10 mouse cellular contexts compared by ENCODE assay signal in the genomic region with DNA sequence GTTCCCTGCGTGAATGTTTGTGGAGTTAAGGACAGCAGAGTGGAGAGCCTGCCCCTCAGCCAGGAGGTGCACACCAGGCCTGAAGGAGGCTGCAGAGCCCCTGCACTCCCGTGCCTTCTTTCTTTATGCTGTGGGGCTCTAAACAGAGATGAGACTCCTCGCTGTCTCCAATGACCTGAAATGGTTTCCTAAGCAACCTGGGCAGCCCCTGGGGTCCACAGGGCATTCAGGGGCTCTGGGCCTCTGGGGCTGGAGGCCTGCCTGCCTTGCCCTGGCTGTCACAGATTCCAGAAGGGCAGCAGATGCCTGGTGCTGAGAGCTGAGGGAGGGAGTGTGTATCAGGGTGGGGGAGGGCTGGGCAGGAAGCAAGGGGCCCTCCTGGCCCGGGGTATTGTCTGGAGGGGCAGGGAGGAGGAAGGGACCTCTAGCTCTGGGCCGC. TPM values are rescaled to one million over a fixed set of nuclear protein-coding genes. Genes with fewer than 3 reads are reported as not detected.
DNase-seq lines count a peak whose midpoint lies in the region; ATAC-seq and TF ChIP-seq lines count a peak whose summit lies in the region.
"Had no signal": no experiment of that assay in that cellular context is flagged by ENCODE, and none has a peak within 500 bp of the region (broad histone marks: within the 10 kb centered on the region; RNA-seq: fewer than 3 reads in every experiment).

No protein-coding gene starts in this region.

- peak; percentile 31 for ATAC-seq in heart, embryonic 13.5 days (ENCODE audit: extremely low read depth, insufficient number of reproducible peaks, low FRiP score, low TSS enrichment)
- ATAC-seq in limb, embryonic 11.5 days (ENCODE audit: insufficient number of reproducible peaks, low FRiP score, low TSS enrichment, low read depth) = no peak
- ATAC-seq: CD4-positive, CD25-positive, alpha-beta regulatory T cell, adult 4 months had no signal

- no peak for TF ChIP-seq CTCF in gastrocnemius, adult 2 months (IDR thresholded peaks at IDR 0.05)

- H3K4me3 ChIP-seq in heart, embryonic 13.5 days = no peak overlapping the region
- H3K4me3 ChIP-seq in limb, embryonic 11.5 days (ENCODE audit: low read depth, low read length) = no peak overlapping the region
- no peak overlapping the region for H3K4me3 ChIP-seq in gastrocnemius, adult 2 months
- H3K4me3 ChIP-seq: megakaryocyte, embryonic 14.5 days had no signal

- no peaks in the 10 kb centered on the region for H3K27me3 ChIP-seq in heart, embryonic 13.5 days (replicated peaks)
- H3K27me3 ChIP-seq in limb, embryonic 11.5 days (ENCODE audit: control insufficient read depth, insufficient read depth, low read length) = no peaks in the 10 kb centered on the region

- intact Hi-C loops in gastrocnemius, adult 2 months (cut with DNase I) = no loop called here
- intact Hi-C loops in left cerebral cortex, postnatal 25 days (cut with DNase I) = no loop called here

- peak overlapping the region; percentile 63 for H3K9ac ChIP-seq in heart, embryonic 13.5 days
- peak overlapping the region; percentile 22 for H3K9ac ChIP-seq in limb, embryonic 11.5 days (ENCODE audit: low read length)

- H3K4me2 ChIP-seq in heart, embryonic 13.5 days = no peak overlapping the region
- H3K4me2 ChIP-seq in limb, embryonic 11.5 days (ENCODE audit: low read depth, severe bottlenecking) = no peak overlapping the region

- WGBS in heart, embryonic 13.5 days = 3% methylated on average over 5 of the region's 5 CpGs
- WGBS in limb, embryonic 11.5 days = 8% methylated on average over 5 of the region's 5 CpGs

- H3K36me3 ChIP-seq in heart, embryonic 13.5 days = no peaks in the 10 kb centered on the region
- H3K36me3 ChIP-seq in limb, embryonic 11.5 days (ENCODE audit: control insufficient read depth, insufficient read depth, low read length) = no peaks in the 10 kb centered on the region

- peaks cover 24% of the 10 kb centered on the region for H3K4me1 ChIP-seq in heart, embryonic 13.5 days
- peaks cover 11% of the 10 kb centered on the region for H3K4me1 ChIP-seq in limb, embryonic 11.5 days (ENCODE audit: control insufficient read depth, insufficient read depth, low read length)
- H3K4me1 ChIP-seq: megakaryocyte, embryonic 14.5 days had no signal

- peak overlapping the region; percentile 67 for H3K27ac ChIP-seq in heart, embryonic 13.5 days (replicated peaks)
- no peak overlapping the region for H3K27ac ChIP-seq in limb, embryonic 11.5 days (replicated peaks; ENCODE audit: low read depth, low read length)
- H3K27ac ChIP-seq in gastrocnemius, adult 2 months = no peak overlapping the region

- H3K9me3 ChIP-seq in heart, embryonic 13.5 days = peaks cover 3% of the 10 kb centered on the region; the same call in 1 of the 2 replicates
- no peaks in the 10 kb centered on the region for H3K9me3 ChIP-seq in limb, embryonic 11.5 days (ENCODE audit: control insufficient read depth, low read length)

- DNase-seq in heart, adult 18-20 months = no peak
- peak; percentile 29 for DNase-seq in thymus, postnatal 14 days
- no peak for DNase-seq in thymus, postnatal 36 days
- peak; percentile 37 for DNase-seq in limb, embryonic 11.5 days (ENCODE audit: low spot score)
- DNase-seq in gastrocnemius, adult 2 months = no peak
- no peak for DNase-seq in left cerebral cortex, postnatal 25 days (ENCODE audit: low spot score in 2 of 2)
- no peak for DNase-seq in T-cell, adult 2 months (ENCODE audit: low spot score)

RNA-seq across cellular contexts. Expression of a gene that starts 32.7 kb away (rescaled TPM):
- 16.1 and 18.6 TPM in 2 replicates for polyA plus RNA-seq in heart, embryonic 13.5 days (2015; fragmentation: Nextera tagmentation; extraction: Ambion mirVana)
- 1 to 10 TPM; 2.4 to 2.8 TPM for total RNA-seq in heart, adult 18-20 months (2021)
- polyA plus RNA-seq in limb, embryonic 11.5 days (2014; fragmentation: Nextera tagmentation; extraction: Ambion mirVana) = 47.6 and 52.8 TPM in 2 replicates
- 1 to 10 TPM in 1 of 2 experiments, under 1 TPM in 1; 0.82 to 1.7 TPM for total RNA-seq in gastrocnemius, adult 2 months (2021)
- total RNA-seq in left cerebral cortex, postnatal 25 days (2021) = 10 to 100 TPM; 16.7 to 17.9 TPM
- polyA plus RNA-seq: CD4-positive, CD25-positive, alpha-beta regulatory T cell, adult 4 months had no signal

Comparison
In these comparisons a context has a peak if more than half of its experiments do, and no peak if none do; other contexts are left out.
1. DNase-seq: peak in thymus, postnatal 14 days (single experiment) and limb, embryonic 11.5 days (single experiment); none in heart, adult 18-20 months (0 of 2), thymus, postnatal 36 days (0 of 2), gastrocnemius, adult 2 months (single experiment), left cerebral cortex, postnatal 25 days (0 of 2) and T-cell, adult 2 months (single experiment).
2. RNA of a gene that starts 32.7 kb away (total RNA-seq): 16.7 to 17.9 TPM in left cerebral cortex, postnatal 25 days; 2.4 to 2.8 TPM in heart, adult 18-20 months and 0.82 to 1.7 TPM in gastrocnemius, adult 2 months; every median in the first group is over 4 times any median in the second.